Mouse (Mus musculus): Measurements from ENCODE around the gene Rufy3. TPM values are rescaled to one million over a fixed set of nuclear protein-coding genes. Genes with fewer than 3 reads are reported as not detected.

The Rufy3 gene
- 8.8 TPM for total RNA-seq (2023)

DNA sequence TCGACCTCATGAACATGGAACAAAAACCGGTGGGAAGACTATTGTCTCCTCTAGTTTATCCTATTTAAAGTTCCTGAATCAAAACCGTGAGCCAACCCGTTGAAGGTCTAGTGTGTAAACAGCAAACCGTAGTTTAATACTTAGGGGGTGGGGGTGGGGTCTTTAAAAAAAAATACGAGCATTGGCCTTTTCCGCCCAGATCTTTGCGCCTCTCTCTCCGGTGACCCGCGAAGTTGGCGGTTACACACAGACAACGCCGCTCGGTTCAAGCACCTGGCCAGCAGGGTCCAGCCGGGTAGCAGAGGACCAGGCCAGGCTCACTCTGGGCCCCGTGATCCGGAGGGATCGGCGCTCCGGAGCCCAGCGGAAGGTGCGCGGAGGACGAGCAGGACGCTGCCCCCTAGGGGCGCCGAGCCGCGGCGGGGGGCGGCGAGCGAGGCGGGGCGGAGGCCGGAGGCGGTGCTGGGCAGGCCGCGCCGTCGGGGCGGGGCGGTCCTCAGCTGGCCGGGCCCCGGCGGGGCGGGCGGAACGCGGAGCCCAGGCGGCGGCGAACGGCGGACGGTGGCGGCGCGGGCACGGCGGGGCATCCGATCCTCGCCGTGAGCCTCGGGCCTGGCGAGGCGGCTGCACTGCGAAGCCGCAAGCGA, at the start of gene Rufy3:
Rufy3 (plus strand) TSS at position 540 of the 647 bp plus-strand sequence.

GRCm38 (mm10) chr5:88527657-88528056, 37.2 kb upstream of the Rufy3 start, which contains the start of gene Jchain:
Gene Jchain, minus strand, starts transcription at chr5:88527891.

DNA sequence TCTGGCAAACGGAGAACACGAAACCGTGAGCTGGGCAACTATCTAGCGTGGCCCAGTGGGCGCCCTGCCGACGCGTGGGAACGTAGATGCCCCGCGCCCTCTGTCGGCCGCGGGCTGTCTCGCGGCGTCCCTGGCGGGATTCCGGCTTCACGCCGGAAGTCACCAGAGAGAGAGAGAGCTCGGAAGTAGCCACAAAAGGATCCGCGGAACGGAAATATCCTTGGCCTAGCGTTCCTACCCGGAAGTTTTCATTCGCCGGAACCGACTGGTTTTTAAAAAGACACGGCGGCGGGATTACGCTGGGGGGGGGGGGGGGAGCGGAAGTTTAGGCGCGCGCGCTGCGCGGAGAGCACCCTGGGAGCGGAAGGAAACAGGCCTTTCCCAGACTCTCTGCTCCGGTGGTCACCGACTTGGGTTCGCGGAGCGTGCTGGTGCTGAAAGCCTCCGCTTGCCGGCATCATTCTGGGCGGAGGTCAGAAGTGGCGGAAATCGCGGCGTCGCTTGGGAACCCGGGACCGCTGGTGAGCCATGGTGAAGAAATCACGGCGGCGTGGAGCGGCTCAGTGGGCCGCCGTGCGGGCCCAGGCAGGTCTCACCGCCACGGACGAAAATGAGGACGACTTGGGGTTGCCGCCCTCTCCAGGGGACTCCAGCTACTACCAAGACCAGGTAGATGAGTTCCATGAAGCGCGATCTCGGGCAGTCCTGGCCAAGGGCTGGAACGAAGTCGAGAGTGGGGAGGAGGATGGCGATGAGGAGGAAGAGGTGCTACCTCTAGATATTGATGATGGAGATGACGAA, 10.6 kb upstream of the Rufy3 start, which contains the start of gene Utp3:
Utp3 (plus strand) TSS at position 377 of the 801 bp plus-strand sequence.

DNA sequence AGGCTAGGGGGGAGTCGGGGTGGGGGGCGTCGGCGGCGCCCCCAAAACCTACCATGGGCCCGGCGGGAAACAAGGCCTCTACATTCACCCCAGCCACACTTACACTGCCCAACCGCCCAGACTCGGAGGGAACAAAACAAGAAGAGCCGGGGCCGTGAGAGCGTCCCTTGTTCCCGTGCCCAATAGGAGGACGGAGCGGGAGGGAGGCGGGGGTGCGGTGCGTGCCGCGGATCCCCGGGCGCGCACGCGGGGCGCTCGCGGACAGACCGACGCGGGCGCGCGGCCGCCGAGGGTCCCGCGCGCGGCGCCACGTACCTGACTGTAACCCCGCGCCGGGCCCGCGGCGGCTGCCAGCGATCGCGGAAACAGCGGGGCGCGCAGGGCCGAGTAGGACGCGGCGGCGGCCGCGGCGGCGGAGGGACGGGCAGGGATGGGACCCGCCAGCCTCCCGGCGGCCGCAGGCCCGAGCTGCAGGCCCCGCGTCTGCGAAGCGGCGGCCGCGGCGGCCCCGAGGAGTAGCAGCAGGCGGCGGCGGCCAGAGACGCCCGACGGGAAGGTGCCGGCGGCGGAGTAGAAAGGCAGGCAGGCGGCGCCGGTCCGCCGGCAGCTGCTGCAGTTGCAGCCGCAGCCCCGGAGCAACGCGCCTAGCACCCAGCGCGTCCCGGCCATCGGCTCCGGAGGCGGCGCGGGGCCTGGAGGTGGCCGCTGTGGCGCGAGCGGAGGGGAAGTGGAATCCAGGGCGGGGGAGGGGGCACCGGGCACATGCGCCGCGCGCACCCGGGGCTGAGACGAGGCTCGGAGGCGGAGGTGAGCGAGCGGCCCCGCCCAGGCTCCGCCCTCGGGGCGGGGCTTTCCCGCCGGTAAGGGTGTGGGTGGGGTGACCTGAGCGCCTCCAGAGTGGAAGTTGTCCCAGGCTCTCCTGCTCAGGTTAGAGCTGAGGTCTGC, 110.9 kb downstream of the Rufy3 start, which contains the start of gene Grsf1:
Grsf1 (minus strand) TSS at position 729 of the 945 bp plus-strand sequence.

Other genes with a start within 250 kb of the Rufy3 start
- gene Prol1, start 247.7 kb upstream of the Rufy3 start, total RNA-seq (2023), result not detected
- not detected for gene Amtn, start 188.9 kb upstream of the Rufy3 start, total RNA-seq (2023)
- not detected for gene Ambn, start 109.0 kb upstream of the Rufy3 start, total RNA-seq (2023)
- gene Enam, start 77.1 kb upstream of the Rufy3 start, total RNA-seq (2023), result not detected
- 66.4 TPM for gene Jchain, start 37.1 kb upstream of the Rufy3 start, total RNA-seq (2023)
- gene Utp3, start 10.6 kb upstream of the Rufy3 start, total RNA-seq (2023), result 54.1 TPM
- gene Grsf1, start 111.1 kb downstream of the Rufy3 start, total RNA-seq (2023), result 39.6 TPM
- 27.0 TPM for gene Mob1b, start 155.8 kb downstream of the Rufy3 start, total RNA-seq (2023)
- 25.8 TPM for gene Dck, start 200.0 kb downstream of the Rufy3 start, total RNA-seq (2023)